Mouse (Mus musculus): ENCODE measurements around the gene Cxcl10. TPM values are rescaled to one million over a fixed set of nuclear protein-coding genes. Genes with fewer than 3 reads are reported as not detected.

Gene Cxcl10
- total RNA-seq (2017) = 2.6 and 6.2 TPM in 2 replicates

GRCm38 (mm10) chr5:92348794-92349413 lies at the start of gene Cxcl10:
Cxcl10 (minus strand) TSS chr5:92348889.
- peak; percentile 49; the same call in 1 of the 2 replicates for ATAC-seq (ENCODE audit: extremely low read depth, insufficient number of reproducible peaks, low FRiP score, poor library complexity, severe bottlenecking)

GRCm38 (mm10) chr5:92398153-92398552 lies 49.5 kb upstream of the Cxcl10 start:
- peak; percentile 92 for ATAC-seq (ENCODE audit: extremely low read depth, insufficient number of reproducible peaks, low FRiP score, poor library complexity, severe bottlenecking)

GRCm38 (mm10) chr5:92396476-92396875 lies 47.8 kb upstream of the Cxcl10 start:
- ATAC-seq (ENCODE audit: extremely low read depth, insufficient number of reproducible peaks, low FRiP score, poor library complexity, severe bottlenecking) = no peak

GRCm38 (mm10) chr5:92395764-92396163 lies 47.1 kb upstream of the Cxcl10 start:
- ATAC-seq (ENCODE audit: extremely low read depth, insufficient number of reproducible peaks, low FRiP score, poor library complexity, severe bottlenecking) = no peak

GRCm38 (mm10) chr5:92393863-92394262 lies 45.2 kb upstream of the Cxcl10 start:
- no peak for ATAC-seq (ENCODE audit: extremely low read depth, insufficient number of reproducible peaks, low FRiP score, poor library complexity, severe bottlenecking)

- ATAC-seq (ENCODE audit: extremely low read depth, insufficient number of reproducible peaks, low FRiP score, poor library complexity, severe bottlenecking) = peak; percentile 39; the same call in 1 of the 2 replicates
Observed at GRCm38 (mm10) chr5:92392542-92392941, 43.9 kb upstream of the Cxcl10 start.

- no peak for ATAC-seq (ENCODE audit: extremely low read depth, insufficient number of reproducible peaks, low FRiP score, poor library complexity, severe bottlenecking)
Observed at GRCm38 (mm10) chr5:92390615-92391014, 41.9 kb upstream of the Cxcl10 start.

- no peak for ATAC-seq (ENCODE audit: extremely low read depth, insufficient number of reproducible peaks, low FRiP score, poor library complexity, severe bottlenecking)
Observed at GRCm38 (mm10) chr5:92389977-92390376, 41.3 kb upstream of the Cxcl10 start.

GRCm38 (mm10) chr5:92387433-92387832 lies 38.7 kb upstream of the Cxcl10 start:
- no peak for ATAC-seq (ENCODE audit: extremely low read depth, insufficient number of reproducible peaks, low FRiP score, poor library complexity, severe bottlenecking)

GRCm38 (mm10) chr5:92386643-92387042 lies 38.0 kb upstream of the Cxcl10 start:
- no peak for ATAC-seq (ENCODE audit: extremely low read depth, insufficient number of reproducible peaks, low FRiP score, poor library complexity, severe bottlenecking)

GRCm38 (mm10) chr5:92386102-92386501 lies 37.4 kb upstream of the Cxcl10 start:
- ATAC-seq (ENCODE audit: extremely low read depth, insufficient number of reproducible peaks, low FRiP score, poor library complexity, severe bottlenecking) = no peak

GRCm38 (mm10) chr5:92384855-92385254 lies 36.2 kb upstream of the Cxcl10 start:
- ATAC-seq (ENCODE audit: extremely low read depth, insufficient number of reproducible peaks, low FRiP score, poor library complexity, severe bottlenecking) = peak; percentile 54; the same call in 1 of the 2 replicates

GRCm38 (mm10) chr5:92383747-92384146 lies 35.1 kb upstream of the Cxcl10 start:
- no peak for ATAC-seq (ENCODE audit: extremely low read depth, insufficient number of reproducible peaks, low FRiP score, poor library complexity, severe bottlenecking)

GRCm38 (mm10) chr5:92382349-92382679 lies 33.6 kb upstream of the Cxcl10 start:
- ATAC-seq (ENCODE audit: extremely low read depth, insufficient number of reproducible peaks, low FRiP score, poor library complexity, severe bottlenecking) = no peak

- peak; percentile 88 for ATAC-seq (ENCODE audit: extremely low read depth, insufficient number of reproducible peaks, low FRiP score, poor library complexity, severe bottlenecking)
Observed at GRCm38 (mm10) chr5:92381550-92382348, 33.1 kb upstream of the Cxcl10 start.

GRCm38 (mm10) chr5:92376795-92377405 lies 28.2 kb upstream of the Cxcl10 start:
- ATAC-seq (ENCODE audit: extremely low read depth, insufficient number of reproducible peaks, low FRiP score, poor library complexity, severe bottlenecking) = no peak

- ATAC-seq (ENCODE audit: extremely low read depth, insufficient number of reproducible peaks, low FRiP score, poor library complexity, severe bottlenecking) = peak; percentile 66
Observed at GRCm38 (mm10) chr5:92375368-92375767, 26.7 kb upstream of the Cxcl10 start.

GRCm38 (mm10) chr5:92374721-92375142 lies 26.0 kb upstream of the Cxcl10 start:
- peak; percentile 46 for ATAC-seq (ENCODE audit: extremely low read depth, insufficient number of reproducible peaks, low FRiP score, poor library complexity, severe bottlenecking)

GRCm38 (mm10) chr5:92372605-92373004 lies 23.9 kb upstream of the Cxcl10 start:
- no peak for ATAC-seq (ENCODE audit: extremely low read depth, insufficient number of reproducible peaks, low FRiP score, poor library complexity, severe bottlenecking)
